Mouse (Mus musculus) cerebellum, adult (tissue): ENCODE results near the gene Cdc73.
A peak's percentile ranks its signal among the peaks of the same experiment; 100 is the strongest.
"Not testable (repeated sequence)": the region's sequence is repeated elsewhere in the genome, so short reads cannot be mapped to it uniquely, and the experiment has no call there.

Experiments
- ATAC-seq: cut with Nextera tagmentation; 2 replicates; pipeline ENCODE4 v1.9.2; 2017; ENCODE audit warnings: mild to moderate bottlenecking, moderate library complexity, mixed read lengths; ENCODE audit not compliant: insufficient number of reproducible peaks, low FRiP score, low TSS enrichment

Cdc73 gene

GRCm38 (mm10) chr1:143702741-143703262 lies at the start of gene Cdc73:
Cdc73 (minus strand) TSS chr1:143702893.
- peak; percentile 98 for ATAC-seq

GRCm38 (mm10) chr1:143745871-143746270 lies 43.2 kb upstream of the Cdc73 start:
- ATAC-seq: no peak

- no peak for ATAC-seq
Observed at GRCm38 (mm10) chr1:143742186-143742585, 39.5 kb upstream of the Cdc73 start.

GRCm38 (mm10) chr1:143741331-143741730 lies 38.6 kb upstream of the Cdc73 start:
- ATAC-seq: no peak

GRCm38 (mm10) chr1:143740581-143740980 lies 37.9 kb upstream of the Cdc73 start:
- ATAC-seq: no peak

GRCm38 (mm10) chr1:143739361-143740350 lies 37.0 kb upstream of the Cdc73 start:
- ATAC-seq: peak; percentile 92

GRCm38 (mm10) chr1:143738811-143739210 lies 36.1 kb upstream of the Cdc73 start:
- peak; percentile 32; the same call in 1 of the 2 replicates for ATAC-seq

- no peak for ATAC-seq
Observed at GRCm38 (mm10) chr1:143733914-143734410, 31.3 kb upstream of the Cdc73 start.

GRCm38 (mm10) chr1:143731691-143732090 lies 29.0 kb upstream of the Cdc73 start:
- ATAC-seq: no peak

GRCm38 (mm10) chr1:143730899-143731298 lies 28.2 kb upstream of the Cdc73 start:
- no peak for ATAC-seq

GRCm38 (mm10) chr1:143727701-143728445 lies 25.2 kb upstream of the Cdc73 start:
- no peak for ATAC-seq

- ATAC-seq: no peak
Observed at GRCm38 (mm10) chr1:143724456-143725064, 21.9 kb upstream of the Cdc73 start.

- not testable (repeated sequence) for ATAC-seq
Observed at GRCm38 (mm10) chr1:143716038-143716437, 13.3 kb upstream of the Cdc73 start, which contains the start of gene Glrx2. Glrx2 (plus strand) TSS chr1:143716338.

GRCm38 (mm10) chr1:143710627-143710976 lies 7.9 kb upstream of the Cdc73 start:
- no peak for ATAC-seq

GRCm38 (mm10) chr1:143709966-143710626 lies 7.4 kb upstream of the Cdc73 start:
- ATAC-seq: no peak

GRCm38 (mm10) chr1:143708361-143708760 lies 5.7 kb upstream of the Cdc73 start:
- ATAC-seq: no peak

GRCm38 (mm10) chr1:143707006-143707405 lies 4.3 kb upstream of the Cdc73 start:
- ATAC-seq: no peak

GRCm38 (mm10) chr1:143702141-143702740 lies 452 bp downstream of the Cdc73 start:
- ATAC-seq: peak; percentile 56

GRCm38 (mm10) chr1:143701736-143702135 lies 957 bp downstream of the Cdc73 start:
- no peak for ATAC-seq
